Mouse (Mus musculus) hindbrain, embryonic 15.5 days (tissue): ENCODE measurements around the gene Klhl32. TPM values are rescaled to one million over a fixed set of nuclear protein-coding genes. Genes with fewer than 3 reads are reported as not detected.

Experiments
- ATAC-seq: fragments of 200-750 bp; cut with Nextera tagmentation; 2 replicates; pipeline ENCODE4 v1.8.0; 2017; ENCODE audit warnings: low read depth, moderate number of reproducible peaks, moderate TSS enrichment; ENCODE audit not compliant: low FRiP score
- H3K27ac ChIP-seq: fragments of 300-500 bp; sonication (generic); replicated peaks from 2 replicates; pipeline ENCODE4 v1.5.1; 2015; ENCODE audit warnings: mild to moderate bottlenecking, inconsistent platforms
- H3K27me3 ChIP-seq: fragments of 300-500 bp; sonication (generic); 2 replicates; pipeline ENCODE4 v1.6.1; 2015; ENCODE audit warnings: control low read depth, inconsistent platforms
- H3K36me3 ChIP-seq: fragments of 300-500 bp; sonication (generic); 2 replicates; pipeline ENCODE4 v1.6.1; 2015; ENCODE audit warnings: control low read depth, inconsistent platforms
- H3K4me1 ChIP-seq: fragments of 300-500 bp; sonication (generic); replicated peaks from 2 replicates; pipeline ENCODE4 v1.6.1; 2015; ENCODE audit warnings: control low read depth, inconsistent platforms
- H3K4me2 ChIP-seq: fragments of 300-500 bp; sonication (generic); 2 replicates; pipeline ENCODE4 v1.6.1; 2015; ENCODE audit warnings: moderate library complexity, mild to moderate bottlenecking, inconsistent platforms
- H3K4me3 ChIP-seq: fragments of 300-500 bp; sonication (generic); 2 replicates; pipeline ENCODE4 v1.5.1; 2015; ENCODE audit warnings: mild to moderate bottlenecking, inconsistent platforms
- H3K9ac ChIP-seq: fragments of 300-500 bp; sonication (generic); 2 replicates; pipeline ENCODE4 v1.6.1; 2015; ENCODE audit warnings: inconsistent platforms
- H3K9me3 ChIP-seq: fragments of 300-500 bp; sonication (generic); 2 replicates; pipeline ENCODE4 v1.6.1; 2016; ENCODE audit warnings: control low read depth, inconsistent platforms
- WGBS: fragments of 180-500 bp; shearing (Covaris S2); methylation state at CpG from one replicate; pipeline ENCODE4 v1.1.7; 2015; 5-methylcytosine and 5-hydroxymethylcytosine counted together
- polyA plus RNA-seq: library from polyadenylated mRNA; unstranded; fragments of >200 nt; fragmentation: Nextera tagmentation; extraction: Ambion mirVana; gene quantifications from 2 replicates; pipeline ENCODE4 v1.2.1, GENCODE M21; 2015

Gene Klhl32
- polyA plus RNA-seq, 1 experiment from 2014 or later, result 35.5 TPM

GRCm38 (mm10) chr4:24625951-24626584, 224.9 kb downstream of the Klhl32 start:
- no peak for ATAC-seq
- no peaks in the 10 kb centered on the region for H3K27me3 ChIP-seq
- WGBS, result 79% methylated on average over 13 of the region's 13 CpGs
- H3K9me3 ChIP-seq, result no peaks in the 10 kb centered on the region
- no peak overlapping the region for H3K27ac ChIP-seq
- H3K9ac ChIP-seq, result no peak overlapping the region
- no peaks in the 10 kb centered on the region for H3K36me3 ChIP-seq
- H3K4me2 ChIP-seq, result no peak overlapping the region
- H3K4me3 ChIP-seq, result no peak overlapping the region
- H3K4me1 ChIP-seq, result peaks cover 5% of the 10 kb centered on the region; the same call in 1 of the 2 replicates

- no peaks in the 10 kb centered on the region for H3K27me3 ChIP-seq
- no peak overlapping the region for H3K4me3 ChIP-seq
- no peak overlapping the region for H3K4me2 ChIP-seq
- H3K9me3 ChIP-seq, result no peaks in the 10 kb centered on the region
- no peak overlapping the region for H3K27ac ChIP-seq
- H3K9ac ChIP-seq, result no peak overlapping the region
- WGBS, result 62% methylated on average over 9 of the region's 9 CpGs
- peaks cover 1% of the 10 kb centered on the region; the same call in 1 of the 2 replicates for H3K36me3 ChIP-seq
- peak; percentile 55; the same call in 1 of the 2 replicates for ATAC-seq
- H3K4me1 ChIP-seq, result 0 out of 2 replicates have a peak, but pooled peaks cover 3% of the 10 kb centered on the region
These were observed 229.3 kb downstream of the Klhl32 start for GRCm38 (mm10) chr4:24621422-24622187.

GRCm38 (mm10) chr4:24620440-24620839, 230.5 kb downstream of the Klhl32 start:
- no peaks in the 10 kb centered on the region for H3K27me3 ChIP-seq
- 0 out of 2 replicates have a peak, but pooled peaks cover 3% of the 10 kb centered on the region for H3K4me1 ChIP-seq
- H3K4me2 ChIP-seq, result no peak overlapping the region
- no peak for ATAC-seq
- peaks cover 3% of the 10 kb centered on the region; the same call in 1 of the 2 replicates for H3K36me3 ChIP-seq
- H3K27ac ChIP-seq, result no peak overlapping the region
- H3K9me3 ChIP-seq, result no peaks in the 10 kb centered on the region
- no peak overlapping the region for H3K4me3 ChIP-seq
- H3K9ac ChIP-seq, result no peak overlapping the region
- WGBS, result 85% methylated on average over 5 of the region's 5 CpGs

- ATAC-seq, result no peak
- Histone ChIP-seq H3K9me3 (no peaks in the 10 kb centered on the region), H3K27ac (no peak overlapping the region), H3K4me1 (0 out of 2 replicates have a peak, but pooled peaks cover 3% of the 10 kb centered on the region), H3K36me3 (peaks cover 3% of the 10 kb centered on the region; the same call in 1 of the 2 replicates), H3K4me3 (no peak overlapping the region), H3K27me3 (no peaks in the 10 kb centered on the region), H3K4me2 (no peak overlapping the region), H3K9ac (no peak overlapping the region)
- WGBS, result 83% methylated on average over 6 of the region's 6 CpGs
These were observed 230.9 kb downstream of the Klhl32 start for GRCm38 (mm10) chr4:24620005-24620404.

- no peaks in the 10 kb centered on the region for H3K36me3 ChIP-seq
- no peak for ATAC-seq
- H3K9me3 ChIP-seq, result no peaks in the 10 kb centered on the region
- WGBS, result 97% methylated on average over 2 of the region's 2 CpGs
- no peak overlapping the region for H3K4me3 ChIP-seq
- H3K27me3 ChIP-seq, result no peaks in the 10 kb centered on the region
- H3K9ac ChIP-seq, result no peak overlapping the region
- H3K27ac ChIP-seq, result no peak overlapping the region
- no peak overlapping the region for H3K4me2 ChIP-seq
- no peaks in the 10 kb centered on the region for H3K4me1 ChIP-seq
These were observed 241.4 kb downstream of the Klhl32 start for GRCm38 (mm10) chr4:24609564-24609963.

GRCm38 (mm10) chr4:24609085-24609484, 241.8 kb downstream of the Klhl32 start:
- Histone ChIP-seq H3K27ac (no peak overlapping the region), H3K36me3 (no peaks in the 10 kb centered on the region), H3K27me3 (no peaks in the 10 kb centered on the region), H3K4me1 (no peaks in the 10 kb centered on the region), H3K4me3 (no peak overlapping the region), H3K9ac (no peak overlapping the region), H3K9me3 (no peaks in the 10 kb centered on the region), H3K4me2 (no peak overlapping the region)
- WGBS, result 88% methylated on average over 3 of the region's 3 CpGs
- no peak for ATAC-seq

- WGBS, result 86% methylated on average over 6 of the region's 6 CpGs
- Histone ChIP-seq H3K36me3 (no peaks in the 10 kb centered on the region), H3K9ac (no peak overlapping the region), H3K27ac (no peak overlapping the region), H3K27me3 (no peaks in the 10 kb centered on the region), H3K9me3 (no peaks in the 10 kb centered on the region), H3K4me1 (no peaks in the 10 kb centered on the region), H3K4me3 (no peak overlapping the region), H3K4me2 (no peak overlapping the region)
- no peak for ATAC-seq
These were observed 249.2 kb downstream of the Klhl32 start for GRCm38 (mm10) chr4:24601711-24602110.

GRCm38 (mm10) chr4:24598637-24599036, 252.3 kb downstream of the Klhl32 start:
- Histone ChIP-seq H3K4me3 (no peak overlapping the region), H3K9me3 (no peaks in the 10 kb centered on the region), H3K4me2 (no peak overlapping the region), H3K27me3 (no peaks in the 10 kb centered on the region), H3K27ac (no peak overlapping the region), H3K9ac (no peak overlapping the region), H3K4me1 (no peaks in the 10 kb centered on the region), H3K36me3 (no peaks in the 10 kb centered on the region)
- WGBS, result 74% methylated on average over 1 of the region's 1 CpGs
- no peak for ATAC-seq

- Histone ChIP-seq H3K9ac (no peak overlapping the region), H3K27ac (no peak overlapping the region), H3K36me3 (no peaks in the 10 kb centered on the region), H3K27me3 (no peaks in the 10 kb centered on the region), H3K4me1 (no peaks in the 10 kb centered on the region), H3K9me3 (no peaks in the 10 kb centered on the region), H3K4me3 (no peak overlapping the region), H3K4me2 (no peak overlapping the region)
- ATAC-seq, result no peak
- 91% methylated on average over 6 of the region's 6 CpGs for WGBS
These were observed 253.8 kb downstream of the Klhl32 start for GRCm38 (mm10) chr4:24596942-24597611.

GRCm38 (mm10) chr4:24594824-24595223, 256.1 kb downstream of the Klhl32 start:
- no peak overlapping the region for H3K4me2 ChIP-seq
- no peaks in the 10 kb centered on the region for H3K36me3 ChIP-seq
- no peak for ATAC-seq
- H3K9me3 ChIP-seq, result no peaks in the 10 kb centered on the region
- no peak overlapping the region for H3K4me3 ChIP-seq
- no peak overlapping the region for H3K27ac ChIP-seq
- no peaks in the 10 kb centered on the region for H3K4me1 ChIP-seq
- no peak overlapping the region for H3K9ac ChIP-seq
- no peaks in the 10 kb centered on the region for H3K27me3 ChIP-seq

- no peaks in the 10 kb centered on the region for H3K36me3 ChIP-seq
- 71% methylated on average over 3 of the region's 3 CpGs for WGBS
- H3K4me1 ChIP-seq, result no peaks in the 10 kb centered on the region
- no peak overlapping the region for H3K9ac ChIP-seq
- H3K27me3 ChIP-seq, result no peaks in the 10 kb centered on the region
- H3K4me2 ChIP-seq, result no peak overlapping the region
- no peaks in the 10 kb centered on the region for H3K9me3 ChIP-seq
- no peak overlapping the region for H3K27ac ChIP-seq
- no peak overlapping the region for H3K4me3 ChIP-seq
- ATAC-seq, result no peak
These were observed 266.9 kb downstream of the Klhl32 start for GRCm38 (mm10) chr4:24583997-24584396.

GRCm38 (mm10) chr4:24582295-24582694, 268.6 kb downstream of the Klhl32 start:
- Histone ChIP-seq H3K4me1 (no peaks in the 10 kb centered on the region), H3K27ac (no peak overlapping the region), H3K27me3 (no peaks in the 10 kb centered on the region), H3K4me2 (no peak overlapping the region), H3K9ac (no peak overlapping the region), H3K9me3 (no peaks in the 10 kb centered on the region), H3K36me3 (no peaks in the 10 kb centered on the region), H3K4me3 (no peak overlapping the region)
- no peak for ATAC-seq
- 66% methylated on average over 1 of the region's 1 CpGs for WGBS
